Mouse (Mus musculus) megakaryocyte progenitor cell, adult 5-6 weeks (primary cell): ENCODE data around the gene Usp47. TPM values are rescaled to one million over a fixed set of nuclear protein-coding genes. Genes with fewer than 3 reads are reported as not detected.

Experiments
- ATAC-seq: replicated peaks from 2 replicates; pipeline ENCODE4 v1.8.0; 2016; ENCODE audit warnings: mild to moderate bottlenecking, moderate TSS enrichment, inconsistent platforms; ENCODE audit not compliant: poor library complexity
- total RNA-seq, 2 experiments: library from RNA; stranded (forward) in 1 of 2; stranded (reverse) in 1 of 2; fragments of 157-497, 149-512 nt in 1 of 2; fragments of 200-1000 nt in 1 of 2; gene quantifications; 2 replicates each; pipeline versions ENCODE4 v1.2.3 to v1.2.4; 2015 to 2017

Usp47 gene
- total RNA-seq, 2 experiments from 2014 or later: 58.0 to 112 TPM

DNA sequence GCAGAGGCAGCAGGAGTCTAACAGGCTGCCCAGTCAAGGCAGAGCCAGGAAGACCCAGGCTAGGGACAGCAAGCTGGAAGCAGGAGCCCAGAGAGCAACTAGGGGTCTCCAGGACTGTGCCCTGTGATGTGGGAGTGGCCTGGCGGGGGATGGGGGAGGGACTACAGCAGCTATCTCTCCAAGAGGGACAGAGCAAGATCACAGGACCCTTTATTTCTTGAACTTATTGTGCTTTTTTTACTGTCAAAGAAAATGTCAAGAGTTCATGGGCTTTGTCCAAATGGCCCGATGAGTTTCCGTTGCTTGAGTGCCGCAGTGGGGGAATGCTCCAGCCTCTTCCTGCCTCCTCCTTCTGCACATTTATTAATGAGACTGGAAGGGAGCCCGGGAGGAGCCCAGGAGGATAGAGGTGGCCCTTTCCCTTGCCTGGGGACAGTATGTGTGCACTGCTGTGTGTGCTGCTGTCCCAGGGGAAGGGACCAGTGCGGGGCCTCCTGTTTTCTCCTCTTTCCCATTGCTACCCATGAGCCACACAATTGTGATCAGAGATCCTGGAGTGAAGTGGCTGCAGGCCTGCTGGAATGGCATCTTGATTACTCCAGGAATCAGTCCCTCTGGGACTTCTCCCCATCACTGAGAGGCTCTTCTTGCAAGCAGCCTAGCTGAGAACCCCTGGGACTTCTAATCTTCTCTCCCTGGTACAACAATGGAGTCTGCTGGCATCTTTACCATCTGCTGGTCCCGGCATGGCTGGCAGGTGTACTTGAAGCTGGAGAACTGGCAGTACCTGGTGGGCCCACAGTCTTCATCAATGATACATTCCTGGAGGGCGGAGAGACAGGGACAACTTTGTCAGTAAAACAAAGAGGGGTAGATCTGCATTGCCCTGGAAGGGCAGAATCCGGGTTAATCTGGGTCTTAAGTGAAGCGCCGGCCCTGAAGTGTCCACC lies 97.8 kb downstream of the Usp47 start:
- no peak for ATAC-seq

DNA sequence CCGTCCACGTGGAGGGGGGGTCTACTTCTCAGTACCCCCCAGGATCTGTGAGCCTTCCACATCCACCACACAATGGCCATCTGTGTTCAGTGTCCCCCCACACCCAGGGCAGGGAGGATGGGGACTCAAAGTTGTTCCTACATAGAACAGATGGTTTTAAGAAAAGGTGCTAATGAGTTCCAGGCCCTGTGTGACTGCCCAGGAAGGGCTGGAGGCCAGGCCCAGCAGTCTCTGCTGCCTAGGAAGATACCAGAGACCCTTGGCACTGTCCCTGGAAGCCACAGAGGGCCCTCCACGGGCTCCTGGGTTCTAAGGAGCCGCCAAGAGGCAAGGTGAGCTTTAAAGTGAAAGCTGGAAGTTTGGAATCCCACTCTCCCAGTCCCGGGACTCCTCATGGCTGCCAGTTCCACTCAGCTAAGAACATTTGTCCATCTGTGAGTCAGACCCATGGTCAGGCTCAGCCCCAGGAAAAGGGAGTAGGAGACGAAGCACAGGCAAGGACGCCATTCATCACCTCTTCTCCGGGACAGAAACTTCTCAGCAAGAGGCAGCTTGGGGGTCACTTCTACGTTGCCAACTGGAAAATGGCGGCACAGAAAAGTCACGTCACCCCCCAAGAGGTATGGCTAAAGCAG lies 98.7 kb downstream of the Usp47 start:
- ATAC-seq: no peak

DNA sequence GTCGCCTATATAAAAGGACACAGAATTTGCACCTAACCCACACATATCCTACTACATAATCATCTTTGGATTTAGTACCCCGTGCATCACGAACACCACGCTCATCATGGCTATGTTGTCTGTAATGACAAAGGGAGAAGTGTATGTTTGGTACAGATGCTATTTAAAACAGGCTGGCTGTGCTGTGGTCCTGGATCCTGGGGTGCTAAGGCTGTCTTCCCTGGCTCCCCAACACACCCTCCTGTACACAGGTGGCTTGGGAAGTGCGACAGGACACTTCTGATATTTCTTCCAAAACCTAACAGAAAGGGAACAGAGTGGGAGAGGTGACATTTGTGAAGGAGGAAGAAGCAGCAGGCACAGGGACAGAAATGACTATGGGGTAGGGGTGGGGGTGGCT lies 100.3 kb downstream of the Usp47 start:
- no peak for ATAC-seq

DNA sequence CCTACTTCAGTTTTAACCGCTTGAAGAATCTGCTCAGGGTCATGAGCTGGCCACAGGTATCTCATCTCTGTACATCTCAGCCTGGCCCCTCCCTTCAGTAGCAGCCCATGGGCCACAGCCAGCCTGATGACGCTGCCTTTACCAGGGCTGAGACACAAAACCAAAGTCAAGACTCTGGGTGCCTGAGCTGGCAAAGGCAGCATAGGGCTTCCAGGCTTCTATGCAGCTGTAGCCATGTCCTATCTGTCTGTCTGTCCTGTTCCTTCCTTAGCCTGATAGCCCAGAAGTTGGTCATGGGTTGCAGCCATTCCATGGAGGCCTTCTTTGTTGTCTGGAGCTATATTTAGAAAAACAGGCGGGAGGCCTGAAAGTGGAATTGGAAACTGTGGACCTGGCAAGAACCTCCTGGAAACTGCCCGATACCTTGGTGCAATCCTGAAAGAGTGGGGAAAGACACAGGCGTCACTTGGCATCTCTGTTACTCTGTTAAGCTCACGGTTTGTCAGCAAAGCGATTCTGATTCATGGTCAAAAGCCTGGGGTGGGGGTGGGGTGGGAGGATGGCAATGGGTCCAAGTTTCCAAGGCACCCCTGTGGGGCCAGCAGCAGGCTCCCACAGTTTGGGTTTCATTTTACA lies 102.4 kb downstream of the Usp47 start:
- ATAC-seq: no peak

DNA sequence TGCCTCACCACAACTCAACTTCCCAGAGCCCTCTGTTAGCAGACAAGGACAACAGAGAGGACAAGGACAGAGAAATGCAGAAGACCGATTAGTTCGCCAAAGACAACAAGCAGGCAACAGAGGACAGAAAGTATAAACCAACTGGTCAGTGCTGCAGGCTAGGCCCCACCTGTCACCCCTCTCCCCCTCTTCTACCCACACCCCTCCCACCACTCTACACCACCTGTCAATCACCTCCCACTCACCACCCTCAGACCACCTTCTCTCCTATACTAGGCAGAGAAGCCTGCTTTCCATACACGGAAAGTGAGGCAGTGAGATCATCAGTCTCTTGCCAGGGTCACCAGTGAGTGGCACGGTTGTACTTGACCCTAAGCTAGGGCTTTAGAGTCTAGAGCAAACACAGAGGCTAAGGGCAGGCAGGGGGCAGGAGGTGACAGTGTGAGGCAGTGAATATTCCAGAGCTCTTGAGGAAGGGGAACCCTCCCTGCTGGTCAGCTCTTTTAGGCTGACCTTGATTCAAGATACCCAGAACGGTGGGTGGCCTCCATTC lies 103.9 kb downstream of the Usp47 start:
- no peak for ATAC-seq

DNA sequence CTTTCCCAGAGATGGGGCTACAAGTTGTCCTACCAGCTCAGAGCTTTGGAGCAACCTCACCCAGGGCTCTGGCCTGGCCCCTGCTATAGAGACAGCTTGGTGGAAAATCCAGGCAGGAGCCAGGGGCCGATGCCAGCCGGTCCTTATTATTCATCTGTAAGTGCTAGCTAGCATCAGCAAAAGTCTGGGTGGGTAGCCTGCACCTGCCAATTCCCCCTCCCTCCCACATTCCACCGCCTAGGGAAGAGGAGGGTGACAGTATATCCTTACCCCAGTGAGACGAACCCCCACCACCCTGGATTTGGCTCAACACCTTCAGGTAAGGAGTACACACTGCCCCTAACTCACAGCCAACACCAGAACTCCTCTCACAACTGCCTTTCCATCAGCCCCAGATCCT lies 104.7 kb downstream of the Usp47 start:
- no peak for ATAC-seq

DNA sequence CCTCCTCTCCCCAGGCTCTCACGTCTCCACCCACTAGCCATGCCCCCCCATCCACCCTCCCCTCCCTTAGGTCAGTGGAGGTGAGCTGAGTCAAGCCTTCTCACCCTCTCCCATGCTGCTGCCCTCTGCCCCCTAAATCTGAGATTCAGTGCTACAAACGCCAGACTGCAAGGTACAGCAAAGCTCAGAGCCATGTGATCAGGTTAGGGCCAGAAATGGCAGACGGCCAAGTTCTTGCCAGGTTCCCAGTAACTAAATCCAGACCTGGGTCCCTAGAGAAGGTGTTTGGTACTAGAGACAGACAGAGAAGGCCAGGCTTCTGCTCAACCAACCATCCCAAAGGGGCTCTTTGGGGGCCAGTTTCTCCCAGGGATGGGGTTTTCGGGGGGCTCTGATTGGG lies 105.5 kb downstream of the Usp47 start:
- ATAC-seq: no peak

DNA sequence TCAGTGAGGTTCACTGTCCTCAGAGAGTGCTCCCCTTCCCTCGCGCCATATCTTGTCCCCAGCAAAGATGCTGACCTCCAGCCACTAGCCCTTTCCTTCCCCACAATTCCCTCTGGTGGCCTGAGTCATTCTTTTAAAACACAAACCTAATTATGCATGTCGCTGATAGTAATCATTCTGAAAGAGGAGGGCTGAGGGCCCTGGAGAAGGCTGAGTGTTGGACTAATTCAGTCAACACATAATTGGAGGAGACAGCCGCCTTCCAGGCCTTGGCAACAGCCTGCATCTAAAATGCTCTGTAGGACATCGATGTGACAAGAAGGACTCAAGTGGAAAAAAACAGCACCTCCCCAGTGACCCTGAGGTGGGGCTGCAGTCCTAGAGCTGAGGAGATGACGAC lies 106.5 kb downstream of the Usp47 start:
- ATAC-seq: no peak

DNA sequence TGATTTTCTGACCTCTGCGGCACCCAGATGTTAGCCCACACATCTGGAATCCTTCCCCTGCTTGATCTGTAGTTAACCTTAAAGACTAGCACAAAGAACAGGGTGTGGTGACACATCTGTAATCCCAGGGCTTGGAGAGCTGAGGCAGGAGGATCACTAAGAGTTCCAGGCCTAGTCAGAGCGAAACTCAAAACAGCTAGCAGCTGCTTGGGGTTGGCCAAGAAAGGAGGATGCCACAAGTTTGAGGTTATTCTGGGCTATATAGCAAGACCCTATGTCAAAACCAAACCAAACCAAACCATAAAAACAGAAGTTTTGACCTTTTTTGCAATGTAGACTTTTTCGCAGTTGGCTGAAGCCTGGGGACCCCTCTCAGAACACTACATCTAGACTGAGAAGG lies 107.4 kb downstream of the Usp47 start:
- no peak for ATAC-seq

DNA sequence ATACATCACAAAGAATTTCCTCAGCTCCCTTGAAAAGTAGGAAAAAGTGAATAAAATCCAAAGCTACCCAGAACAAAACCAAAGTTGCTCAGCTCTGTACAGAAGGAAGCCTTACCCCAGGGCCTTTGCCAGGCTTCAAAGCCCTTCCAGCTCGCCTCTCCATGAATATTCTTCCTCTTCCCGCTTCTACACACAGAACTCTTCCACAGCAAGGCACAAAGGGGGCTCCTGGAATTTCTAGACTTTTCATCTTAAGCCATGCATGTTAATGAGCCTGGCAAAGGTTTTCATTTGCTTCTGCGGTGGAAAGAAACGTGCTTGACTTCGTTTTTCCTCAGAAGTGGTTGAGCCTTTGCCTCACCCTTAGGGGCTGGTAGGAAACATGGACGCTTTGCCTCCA lies 108.7 kb downstream of the Usp47 start:
- ATAC-seq: no peak

DNA sequence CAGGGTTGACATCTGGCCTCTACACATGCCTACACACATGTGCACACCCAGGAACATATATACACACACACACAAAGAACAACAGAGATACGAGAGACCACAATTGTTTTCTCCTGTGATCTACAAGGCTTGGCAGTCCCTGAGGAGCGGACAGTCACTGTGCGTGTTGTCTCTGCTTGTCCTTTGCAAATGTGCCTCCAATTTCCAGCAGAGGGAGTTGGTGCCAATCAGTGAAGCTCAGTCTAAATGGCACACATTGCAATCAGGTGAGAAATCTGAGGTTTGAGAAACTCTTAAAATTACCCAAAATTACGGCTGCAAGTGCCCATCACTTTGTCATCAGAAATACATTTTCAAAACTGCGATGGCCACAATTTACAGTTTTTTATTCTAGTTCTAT lies 110.0 kb downstream of the Usp47 start:
- no peak for ATAC-seq

DNA sequence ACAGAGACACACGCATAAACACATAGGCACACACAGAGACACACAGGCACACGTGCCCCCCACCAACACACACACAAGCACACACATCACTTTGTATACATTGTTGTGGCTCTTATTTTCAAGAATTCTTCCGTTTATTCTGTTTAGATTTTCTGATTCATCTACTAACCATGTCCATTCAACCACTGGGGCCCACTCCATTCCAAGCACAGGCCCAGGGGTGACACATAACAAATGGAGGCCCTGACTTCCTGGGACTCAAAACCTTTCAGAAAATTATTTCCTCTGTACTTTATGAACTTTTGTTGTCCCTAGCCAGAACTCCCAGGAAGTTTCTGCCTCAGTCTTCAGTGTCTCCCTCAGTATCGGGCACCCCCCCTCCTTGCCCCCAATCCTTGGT lies 111.9 kb downstream of the Usp47 start:
- ATAC-seq: no peak

DNA sequence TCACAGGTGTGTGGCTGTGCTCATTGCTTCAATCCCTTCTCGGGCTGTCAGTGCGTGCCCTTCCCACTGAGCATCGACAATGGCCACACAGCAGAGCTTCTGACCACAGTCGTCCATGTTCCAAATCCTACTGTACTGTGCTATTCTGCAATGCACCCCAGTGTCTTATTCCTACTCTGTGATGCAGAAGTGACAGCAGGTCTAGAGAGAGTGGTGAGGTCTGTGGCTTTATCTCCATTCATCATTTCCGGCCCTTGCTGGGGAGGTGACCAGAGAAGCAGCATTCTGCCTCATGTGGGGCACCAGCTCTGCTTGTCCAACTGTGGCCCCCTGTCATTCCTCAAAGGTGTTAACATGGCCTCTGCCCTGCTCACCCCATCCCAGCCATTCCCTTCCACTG lies 113.2 kb downstream of the Usp47 start:
- ATAC-seq: peak; percentile 34

DNA sequence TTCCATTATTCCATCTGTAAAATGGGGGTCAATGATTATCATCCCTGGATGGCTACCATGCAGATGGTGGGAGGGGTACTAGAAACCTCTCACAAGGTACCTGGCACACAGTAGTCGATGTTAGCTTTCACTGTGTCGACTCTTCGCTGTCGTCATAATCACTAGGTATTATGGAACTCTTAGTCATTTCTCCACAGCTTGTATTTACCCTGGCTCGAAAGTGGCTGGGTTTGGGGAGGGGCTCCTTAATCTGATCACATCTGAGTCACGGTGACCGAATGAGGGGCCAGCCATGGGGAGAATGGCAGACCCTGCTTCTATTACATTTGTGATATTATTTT lies 114.8 kb downstream of the Usp47 start:
- no peak for ATAC-seq

DNA sequence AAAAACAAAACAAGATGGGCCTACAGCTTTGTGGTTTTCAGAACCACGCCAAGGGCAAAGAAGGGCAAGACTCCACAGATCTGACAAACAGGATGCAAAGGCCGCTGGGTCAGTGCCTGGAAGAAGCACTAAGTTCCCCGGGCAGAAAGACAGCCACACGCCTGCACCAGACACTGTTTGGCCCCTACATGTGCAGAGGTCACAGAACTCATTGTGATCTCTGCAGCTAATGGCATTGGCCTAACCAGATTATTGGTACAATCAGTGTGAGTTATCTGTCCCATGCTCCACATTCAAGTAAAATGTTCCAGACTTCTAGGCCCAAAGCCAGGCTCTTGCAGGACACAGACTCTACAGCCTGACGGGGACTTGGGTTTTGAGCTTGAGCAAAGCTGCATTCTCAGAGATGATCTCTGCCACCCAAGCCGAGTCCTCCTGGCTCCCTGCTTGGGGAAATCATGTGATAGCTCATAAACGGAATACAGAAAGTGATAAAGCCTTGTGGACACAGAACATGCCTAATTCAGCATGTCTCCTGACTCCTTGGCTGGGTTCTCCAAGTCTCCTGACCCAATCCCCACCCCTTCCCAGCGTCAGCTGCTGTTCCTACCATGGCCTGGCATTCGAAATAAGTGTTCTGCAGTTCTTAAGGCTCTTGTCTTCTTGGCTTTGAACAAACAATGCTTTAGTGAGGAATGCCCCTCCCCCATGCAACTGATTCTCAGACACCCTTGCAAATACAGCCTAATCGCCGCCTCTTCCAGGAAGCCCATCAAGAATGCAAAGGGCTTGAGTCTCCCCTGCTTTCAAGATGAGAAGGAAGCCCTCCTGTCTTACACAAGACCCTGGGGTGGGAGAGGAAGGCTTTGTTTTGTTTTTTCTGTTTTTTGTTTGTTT lies 115.5 kb downstream of the Usp47 start:
- ATAC-seq: no peak

DNA sequence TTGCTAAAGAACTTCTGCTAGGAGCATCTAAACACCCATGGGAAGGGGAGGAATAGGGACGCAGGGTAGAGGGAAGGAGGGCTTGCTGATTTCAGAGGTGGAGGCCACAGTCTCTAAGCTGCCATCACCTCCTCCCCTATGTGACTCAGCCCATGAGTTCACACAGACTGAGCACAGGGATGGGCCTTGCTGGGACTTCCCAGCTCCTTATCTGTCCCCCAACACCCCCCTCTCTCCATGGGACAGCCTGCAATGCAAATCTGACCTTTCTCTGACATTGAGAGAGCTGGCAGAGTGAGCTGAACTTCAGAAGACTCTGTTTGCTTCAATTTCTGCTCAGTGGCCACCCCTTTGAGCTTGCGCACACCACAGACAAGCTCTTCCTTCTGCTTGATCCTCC lies 117.4 kb downstream of the Usp47 start:
- no peak for ATAC-seq

DNA sequence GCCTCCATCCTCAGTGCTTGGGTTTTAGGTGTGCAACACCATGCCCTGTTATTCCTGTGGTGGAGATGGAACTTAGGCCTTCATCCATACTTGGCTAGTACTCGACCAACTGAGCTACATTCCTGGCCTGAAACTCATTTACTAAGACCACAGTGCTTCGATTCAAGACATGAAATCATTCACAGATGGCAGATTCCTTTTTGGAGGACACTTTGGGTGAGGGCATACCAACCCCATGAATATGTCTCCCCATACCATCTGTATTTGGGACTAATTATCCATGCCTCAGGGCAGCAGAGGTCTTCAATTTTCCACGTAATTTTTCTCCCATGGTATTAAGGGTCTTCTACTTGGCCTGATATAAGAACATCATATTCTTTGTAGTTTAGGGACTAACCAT lies 119.3 kb downstream of the Usp47 start:
- no peak for ATAC-seq

DNA sequence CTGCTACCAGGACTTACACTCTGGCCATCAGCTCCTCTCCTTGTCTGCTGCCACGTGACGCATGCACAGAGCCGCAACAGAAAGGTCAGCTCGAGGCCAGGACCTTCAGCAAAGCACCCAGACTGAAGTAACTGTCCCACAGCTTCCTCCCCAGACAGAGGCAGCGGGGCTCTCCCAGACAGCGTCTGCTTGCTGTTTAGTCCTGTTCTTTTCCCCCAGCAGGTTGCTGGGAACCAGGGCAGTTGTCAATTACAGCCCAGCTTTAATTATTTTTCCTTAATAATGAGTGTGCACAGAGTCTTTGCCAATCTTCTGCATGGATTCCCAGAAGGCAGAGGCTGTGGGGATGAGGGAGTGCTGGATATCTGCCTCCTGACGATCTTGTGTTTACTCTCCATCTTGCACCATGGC lies 119.8 kb downstream of the Usp47 start:
- ATAC-seq: no peak

DNA sequence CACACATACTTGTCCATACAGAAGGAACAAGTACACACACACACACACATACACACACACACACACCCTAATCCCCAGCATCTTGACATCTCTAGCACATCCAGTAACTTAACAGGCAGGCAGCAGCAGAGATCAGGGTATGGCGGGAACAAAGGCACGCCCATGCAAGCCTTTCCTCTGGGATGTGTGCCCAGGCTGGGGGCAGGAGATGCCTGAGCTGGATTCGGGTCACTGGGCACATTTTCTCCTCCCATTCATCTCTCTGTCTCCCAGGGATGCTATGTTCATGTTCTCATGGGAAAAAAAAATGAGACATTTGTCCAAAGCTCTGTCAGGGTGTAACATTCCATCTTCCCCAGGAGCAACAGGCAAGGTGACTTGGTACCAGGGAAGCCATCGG lies 120.7 kb downstream of the Usp47 start:
- ATAC-seq: no peak

DNA sequence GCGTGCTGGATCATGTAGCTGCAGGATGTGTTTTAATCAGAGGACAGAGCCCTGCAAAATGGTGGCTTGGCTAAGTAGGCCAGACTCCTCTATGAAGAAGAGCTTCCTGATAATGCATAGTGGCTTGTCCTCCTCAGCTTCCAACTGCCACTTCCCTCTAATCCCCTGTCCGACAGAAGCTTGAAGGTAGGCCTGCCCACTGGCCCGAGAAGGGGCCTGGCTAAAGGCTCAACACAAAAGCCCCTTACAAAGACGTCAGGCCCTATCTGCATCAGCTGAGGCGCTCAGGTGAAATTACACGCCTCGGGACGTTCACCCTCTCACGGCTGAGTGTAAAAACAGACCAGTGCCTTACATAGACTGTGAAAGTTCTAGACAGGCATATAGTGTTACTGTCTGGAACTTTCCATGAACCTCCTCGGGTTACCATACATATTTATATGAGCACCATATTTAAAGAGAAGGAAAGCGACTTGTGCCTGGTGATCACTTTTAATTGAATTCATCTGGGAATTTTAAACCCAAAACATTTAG lies 121.4 kb downstream of the Usp47 start:
- no peak for ATAC-seq

DNA sequence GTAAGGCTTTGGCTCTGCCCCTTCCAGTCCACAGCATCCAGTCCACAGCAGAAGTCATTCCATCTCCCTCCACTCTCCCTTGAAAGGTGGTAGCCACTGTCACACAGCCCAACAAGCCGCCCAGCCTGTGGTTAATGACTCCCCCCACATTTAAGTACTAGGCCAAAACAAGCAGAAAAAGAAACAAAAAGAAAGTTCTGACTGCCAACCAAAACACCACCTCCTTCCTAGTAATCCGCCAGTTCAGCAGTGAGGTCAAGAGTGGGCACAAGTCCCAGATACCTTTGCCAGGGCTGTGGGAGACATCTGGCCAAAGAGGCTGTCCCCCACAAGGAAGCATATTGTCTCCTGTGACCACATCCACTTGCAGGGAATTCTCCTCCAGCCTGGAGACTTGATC lies 124.7 kb downstream of the Usp47 start:
- ATAC-seq: no peak
